Mouse (Mus musculus) bone marrow, adult 2 months (tissue): ENCODE data around the gene Tmem50b. TPM values are rescaled to one million over a fixed set of nuclear protein-coding genes. Genes with fewer than 3 reads are reported as not detected.

ENCODE experiments used
- H3K27ac ChIP-seq: fragments of 200-500 bp; 2 replicates; pipeline ENCODE4 v1.5.1; 2012; ENCODE audit warnings: low read depth, mild to moderate bottlenecking, control low read depth, inconsistent platforms, low read length; ENCODE audit not compliant: control insufficient read depth, poor library complexity, insufficient read depth
- H3K4me1 ChIP-seq: fragments of 200-500 bp; 2 replicates; pipeline ENCODE4 v1.6.1; 2011; ENCODE audit warnings: low read length; ENCODE audit not compliant: control insufficient read depth, insufficient read depth
- H3K4me3 ChIP-seq: fragments of 200-500 bp; replicated peaks from 2 replicates; pipeline ENCODE3; 2011; ENCODE audit warnings: mild to moderate bottlenecking, low read depth, low read length, control low read depth; ENCODE audit not compliant: control insufficient read depth
- CTCF ChIP-seq: fragments of 200-500 bp; IDR thresholded peaks from 2 replicates; pipeline ENCODE4 v1.5.1; 2011; ENCODE audit warnings: low read length, control low read depth; ENCODE audit not compliant: control insufficient read depth, insufficient read depth
- POLR2A ChIP-seq: fragments of 200-500 bp; IDR thresholded peaks from 2 replicates; pipeline ENCODE4 v1.6.1; 2011; ENCODE audit warnings: low read depth, mild to moderate bottlenecking, control low read depth, low read length, borderline replicate concordance; ENCODE audit not compliant: control insufficient read depth
- WGBS: fragments of 180-500 bp; shearing (Covaris S2); methylation state at CpG from one replicate; pipeline ENCODE4 v1.1.7; 2018; 5-methylcytosine and 5-hydroxymethylcytosine counted together
- polyA plus RNA-seq: library from polyadenylated mRNA; stranded (reverse); fragments of >200 nt; gene quantifications from 2 replicates; pipeline ENCODE4 v1.2.4, GENCODE M21; 2011; ENCODE audit warnings: low replicate concordance; ENCODE audit not compliant: missing spikeins, insufficient read depth, insufficient read length

Tmem50b gene
- polyA plus RNA-seq, 1 experiment = 17.5 TPM

GRCm38 (mm10) chr16:91601693-91602092 is 4.1 kb upstream of the Tmem50b start:
- 27% methylated on average over 9 of the region's 9 CpGs for WGBS
- H3K4me3 ChIP-seq = no peak overlapping the region
- peaks cover 5% of the 10 kb centered on the region for H3K4me1 ChIP-seq
- peak overlapping the region; percentile 57; the same call in 1 of the 2 replicates for H3K27ac ChIP-seq
- TF ChIP-seq CTCF (no peak), POLR2A (no peak)

- Histone ChIP-seq H3K4me1 (peaks cover 5% of the 10 kb centered on the region), H3K4me3 (no peak overlapping the region), H3K27ac (no peak overlapping the region)
- 52% methylated on average over 4 of the region's 4 CpGs for WGBS
- no peak for TF ChIP-seq CTCF
- TF ChIP-seq POLR2A = no peak
Observed at GRCm38 (mm10) chr16:91601081-91601480, 3.5 kb upstream of the Tmem50b start.

DNA sequence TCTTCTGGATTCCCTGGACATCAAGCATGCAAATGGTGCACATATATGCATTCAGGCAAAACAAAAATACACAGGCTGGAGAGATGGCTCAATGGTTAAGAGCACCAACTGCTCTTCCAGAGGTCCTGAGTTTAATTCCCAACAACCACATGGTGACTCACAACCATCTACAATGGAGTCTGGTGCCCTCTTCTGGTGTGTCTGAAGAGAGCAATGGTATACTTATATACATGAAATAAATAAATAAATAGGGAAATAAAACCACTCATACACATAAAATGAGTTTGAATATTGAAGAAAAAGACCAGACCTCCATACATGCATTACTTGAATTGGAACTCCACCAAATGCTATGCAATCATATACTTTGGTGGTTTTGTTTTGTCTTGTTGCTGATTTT is 1.6 kb upstream of the Tmem50b start:
- TF ChIP-seq CTCF (no peak), POLR2A (no peak)
- Histone ChIP-seq H3K4me1 (peaks cover 5% of the 10 kb centered on the region), H3K4me3 (no peak overlapping the region), H3K27ac (no peak overlapping the region)

DNA sequence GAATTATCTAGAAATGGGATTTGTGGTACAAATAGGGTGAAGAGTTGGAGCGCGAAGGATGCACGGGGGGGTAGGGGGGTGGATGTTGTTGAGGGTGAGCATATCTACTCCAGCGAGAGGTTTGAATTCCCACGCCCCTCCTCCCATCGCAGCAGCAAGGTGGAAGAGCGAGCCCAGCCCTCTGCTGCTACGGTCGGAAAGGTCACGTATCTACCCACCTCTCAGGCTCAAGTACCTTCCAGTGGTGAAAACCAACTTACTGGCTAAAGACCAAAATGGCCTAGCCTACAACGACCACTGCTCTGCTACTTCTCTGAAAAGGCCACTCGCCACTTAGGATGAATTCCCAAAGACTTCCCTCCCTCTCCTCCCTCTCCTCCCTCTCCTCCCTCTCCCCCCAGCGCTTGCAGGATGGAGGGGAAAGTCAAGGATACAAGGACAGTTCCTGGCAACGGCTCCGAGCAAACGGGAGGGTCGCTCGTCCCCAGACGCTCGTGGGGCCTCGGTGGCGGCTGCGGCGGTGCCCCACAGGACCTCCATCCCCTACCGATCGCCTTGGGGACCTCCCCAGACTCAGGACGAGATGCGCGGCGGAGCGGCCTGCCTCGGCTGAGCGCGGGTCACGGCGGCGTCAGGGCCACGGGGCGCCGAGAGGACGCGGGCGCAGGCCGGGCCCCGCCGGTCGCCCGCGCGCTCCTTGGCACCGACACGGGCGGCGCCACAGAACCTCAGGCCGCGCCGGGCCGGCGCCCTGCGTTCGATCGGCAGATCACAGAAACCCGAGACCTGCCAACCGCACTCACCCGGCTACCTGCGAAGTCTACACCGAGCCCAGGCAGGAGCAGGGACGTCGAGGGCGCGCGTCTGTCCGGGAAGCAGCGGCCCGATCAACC is 575 bp downstream of the Tmem50b start:
- peak overlapping the region; percentile 83 for H3K27ac ChIP-seq
- under 1% methylated on average over 75 of the region's 75 CpGs for WGBS
- no peak for TF ChIP-seq CTCF
- peak; percentile 68; the same call in 1 of the 2 replicates for TF ChIP-seq POLR2A

GRCm38 (mm10) chr16:91596397-91596778 is 1.2 kb downstream of the Tmem50b start:
- TF ChIP-seq POLR2A = no peak
- 3% methylated on average over 9 of the region's 9 CpGs for WGBS
- peak overlapping the region; percentile 69 for H3K4me3 ChIP-seq
- peak overlapping the region; percentile 83 for H3K27ac ChIP-seq
- peaks cover 3% of the 10 kb centered on the region for H3K4me1 ChIP-seq

More for the DNA sequence above, 575 bp downstream of the Tmem50b start:
- Histone ChIP-seq H3K4me3 (peak overlapping the region; percentile 69), H3K4me1 (peaks cover 5% of the 10 kb centered on the region)

- Histone ChIP-seq H3K4me1 (no peaks in the 10 kb centered on the region; the same call in 1 of the 2 replicates), H3K4me3 (no peak overlapping the region), H3K27ac (no peak overlapping the region)
- WGBS = 89% methylated on average over 6 of the region's 6 CpGs
- TF ChIP-seq CTCF (no peak), POLR2A (no peak)
Observed at GRCm38 (mm10) chr16:91595076-91595475, 2.5 kb downstream of the Tmem50b start.

- Histone ChIP-seq H3K27ac (no peak overlapping the region), H3K4me3 (no peak overlapping the region), H3K4me1 (no peaks in the 10 kb centered on the region; the same call in 1 of the 2 replicates)
- TF ChIP-seq POLR2A (no peak), CTCF (no peak)
- WGBS = 26% methylated on average over 3 of the region's 3 CpGs
Observed at GRCm38 (mm10) chr16:91593262-91593661, 4.3 kb downstream of the Tmem50b start.

DNA sequence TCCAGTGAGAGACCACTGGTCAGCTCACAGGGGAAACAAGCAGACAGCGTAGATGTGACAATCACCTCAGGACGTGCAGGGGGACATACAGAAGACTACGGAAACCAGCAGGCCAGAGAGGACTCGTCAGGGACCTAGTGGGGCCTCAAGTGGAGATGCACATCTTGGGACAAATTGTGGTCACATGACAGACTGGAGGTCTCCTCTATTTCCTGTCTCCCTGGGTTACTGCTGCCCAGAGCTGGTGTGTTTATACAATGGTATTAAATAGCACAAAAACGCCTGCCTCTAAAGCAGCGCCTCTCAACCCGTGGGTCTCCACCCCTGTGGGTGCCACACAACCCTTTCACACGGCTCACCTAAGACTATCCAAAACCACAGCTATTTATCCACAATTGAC is 5.4 kb downstream of the Tmem50b start:
- H3K4me3 ChIP-seq = no peak overlapping the region
- WGBS = 65% methylated on average over 8 of the region's 8 CpGs
- TF ChIP-seq CTCF (no peak), POLR2A (no peak)
- H3K27ac ChIP-seq = no peak overlapping the region
- H3K4me1 ChIP-seq = no peaks in the 10 kb centered on the region; the same call in 1 of the 2 replicates

GRCm38 (mm10) chr16:91588703-91589102 is 8.9 kb downstream of the Tmem50b start:
- WGBS = 89% methylated on average over 3 of the region's 3 CpGs
- Histone ChIP-seq H3K4me3 (no peak overlapping the region), H3K27ac (no peak overlapping the region), H3K4me1 (no peaks in the 10 kb centered on the region)
- TF ChIP-seq CTCF = no peak
- no peak for TF ChIP-seq POLR2A
